Mouse (Mus musculus) spleen, postnatal 4 days (tissue): Measurements from ENCODE around the gene Fbxo21.

Source experiments
- DNase-seq, 2 experiments: peaks; one replicate each; pipeline ENCODE4 v3.0.0; 2022; ENCODE audit warnings: low spot score in 2 of 2

The Fbxo21 gene

GRCm38 (mm10) chr5:118044907-118045306 is 68.4 kb downstream of the Fbxo21 start:
- DNase-seq: no peak

- no peak for DNase-seq
Measured at GRCm38 (mm10) chr5:118045385-118045784, 68.9 kb downstream of the Fbxo21 start.

DNA sequence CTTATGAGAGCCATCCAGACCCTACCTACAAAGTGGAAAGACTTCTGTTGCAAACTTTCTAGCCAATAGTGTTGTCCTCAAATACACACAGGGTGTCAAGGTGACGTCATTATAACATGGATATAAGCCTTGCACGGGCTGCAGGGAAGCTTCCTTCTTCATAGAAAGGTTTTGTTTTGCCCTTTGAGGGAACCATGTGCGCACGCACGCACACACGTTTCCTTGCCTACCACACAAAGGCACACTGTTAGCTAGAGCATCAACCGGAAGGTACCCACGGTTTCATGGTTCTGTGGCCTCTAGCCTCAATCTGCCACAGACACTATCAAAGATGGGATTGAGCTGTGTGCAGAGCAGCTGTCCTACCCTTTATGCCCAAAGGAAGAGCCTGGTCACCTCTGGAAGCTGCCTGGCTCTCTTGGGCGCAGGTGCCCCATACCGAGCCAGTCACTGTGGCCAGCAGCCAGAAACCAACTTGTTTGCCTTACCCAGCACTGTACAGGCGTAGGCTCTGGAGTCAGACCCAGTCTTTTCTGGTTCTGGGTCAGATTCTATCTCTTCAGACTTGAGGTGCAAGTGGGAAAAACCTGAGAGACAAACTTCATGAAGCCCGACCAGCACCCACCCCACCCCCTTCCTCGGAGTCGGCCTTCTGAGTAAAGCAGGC is 70.7 kb downstream of the Fbxo21 start:
- DNase-seq: no peak

DNA sequence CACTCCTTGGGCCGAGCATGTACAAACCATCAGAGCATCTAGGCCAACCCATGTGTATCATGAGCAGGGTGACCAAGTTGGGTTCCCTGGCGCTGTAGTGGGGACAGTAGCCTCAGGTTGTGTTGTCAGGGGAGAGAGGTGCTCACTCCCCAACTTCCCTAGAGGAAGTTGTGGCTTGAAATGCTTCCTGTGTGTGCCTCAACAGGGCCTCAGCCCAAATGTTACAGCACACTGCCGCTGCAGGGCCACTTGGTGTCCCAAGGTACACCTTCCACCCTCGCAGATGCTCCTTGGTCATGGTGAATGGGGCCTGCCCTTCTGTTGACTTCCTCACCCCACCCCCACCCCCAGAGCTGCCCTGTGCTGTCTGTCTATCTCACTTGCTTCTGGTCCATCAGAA is 71.9 kb downstream of the Fbxo21 start:
- no peak for DNase-seq

DNA sequence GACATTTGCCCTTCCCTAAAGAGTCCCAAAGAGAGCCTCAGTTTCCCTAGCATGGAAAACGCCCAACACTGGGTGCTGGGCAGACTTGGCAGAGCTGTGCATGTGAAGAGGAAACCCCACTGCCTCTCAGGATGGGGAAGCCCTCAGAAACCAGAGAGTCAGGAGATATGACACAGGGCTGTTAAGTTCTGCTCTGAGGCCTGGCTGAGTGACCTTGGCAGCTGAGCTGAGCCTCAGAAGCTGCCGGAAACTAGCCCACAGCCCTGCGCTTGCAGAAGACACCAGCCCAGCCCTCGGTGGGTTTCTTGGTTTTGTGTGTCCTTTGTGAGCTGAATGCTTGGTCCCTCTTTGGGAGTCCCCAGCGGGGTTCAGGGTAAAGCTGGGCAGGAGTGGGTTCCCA is 72.4 kb downstream of the Fbxo21 start:
- DNase-seq: no peak

DNA sequence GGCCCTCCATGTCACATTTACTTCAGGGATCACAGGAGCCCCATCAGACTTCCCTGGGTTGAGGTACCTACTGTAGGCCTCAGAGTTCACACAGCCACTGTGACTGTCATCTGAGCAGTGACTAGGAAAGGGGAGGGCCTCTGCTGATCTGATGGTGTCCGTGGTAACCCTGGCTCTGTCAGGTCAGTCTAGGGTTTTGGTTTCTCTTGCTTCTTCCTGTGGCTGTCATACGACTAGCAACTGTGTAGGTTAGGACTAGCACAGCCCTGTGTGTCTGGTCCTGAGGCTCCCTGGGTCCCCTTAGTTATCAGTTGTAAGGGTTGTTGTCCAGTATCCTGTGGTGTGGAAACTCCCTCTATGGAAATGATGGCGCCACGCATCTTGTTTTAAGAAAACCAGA is 74.2 kb downstream of the Fbxo21 start:
- no peak for DNase-seq

- DNase-seq: no peak
Measured at GRCm38 (mm10) chr5:118051981-118052662, 75.6 kb downstream of the Fbxo21 start.

- DNase-seq: no peak
Measured at GRCm38 (mm10) chr5:118053205-118053604, 76.7 kb downstream of the Fbxo21 start.

DNA sequence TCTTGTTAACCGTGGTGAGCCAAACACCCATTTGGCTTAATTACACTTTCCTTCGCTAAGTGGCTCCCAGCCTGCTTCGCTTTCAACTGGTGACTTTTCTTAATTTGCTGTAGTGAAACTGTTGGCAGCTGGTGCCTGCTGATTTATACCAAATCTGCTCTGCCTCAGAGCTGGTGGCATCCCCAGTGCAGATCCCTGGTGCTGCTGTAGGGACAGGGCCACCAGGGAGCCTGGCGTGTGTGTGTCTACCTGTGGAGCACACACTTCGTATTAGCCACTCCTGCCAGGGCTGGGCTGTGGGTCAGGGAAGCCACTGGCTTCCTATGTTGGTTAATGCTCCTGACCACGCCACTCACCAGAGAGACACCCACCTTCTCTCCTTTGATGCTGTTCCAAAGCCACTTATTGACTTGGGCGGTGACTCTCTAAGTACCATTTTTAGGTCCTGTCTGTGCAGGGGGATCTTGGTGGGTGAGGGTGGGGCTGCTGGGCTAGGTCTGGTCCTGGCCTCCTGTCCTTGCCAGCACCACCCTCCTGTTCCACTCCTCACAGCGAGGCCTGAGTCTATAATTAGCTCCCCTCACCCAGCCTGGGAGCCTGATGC is 81.1 kb downstream of the Fbxo21 start:
- DNase-seq: no peak

DNA sequence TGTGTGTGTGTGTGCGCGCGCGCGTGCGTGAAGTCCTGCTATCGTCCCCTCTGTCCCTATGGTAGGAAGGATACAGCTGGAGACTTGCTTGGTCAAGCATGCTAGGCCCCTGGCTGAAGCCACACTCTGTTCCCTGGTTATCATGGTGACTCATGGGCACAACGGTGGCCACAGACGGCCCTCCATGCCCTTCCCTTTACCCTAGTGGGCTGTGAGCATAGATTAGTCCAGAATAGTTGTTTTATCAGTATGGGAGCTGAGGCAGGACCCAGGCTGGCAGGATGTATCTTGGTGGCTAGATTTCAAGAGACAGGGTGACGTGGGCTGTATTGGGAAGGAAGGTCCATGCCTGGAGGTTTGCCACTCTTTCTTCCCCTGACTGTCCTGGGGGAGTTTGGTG is 82.3 kb downstream of the Fbxo21 start:
- DNase-seq: no peak

DNA sequence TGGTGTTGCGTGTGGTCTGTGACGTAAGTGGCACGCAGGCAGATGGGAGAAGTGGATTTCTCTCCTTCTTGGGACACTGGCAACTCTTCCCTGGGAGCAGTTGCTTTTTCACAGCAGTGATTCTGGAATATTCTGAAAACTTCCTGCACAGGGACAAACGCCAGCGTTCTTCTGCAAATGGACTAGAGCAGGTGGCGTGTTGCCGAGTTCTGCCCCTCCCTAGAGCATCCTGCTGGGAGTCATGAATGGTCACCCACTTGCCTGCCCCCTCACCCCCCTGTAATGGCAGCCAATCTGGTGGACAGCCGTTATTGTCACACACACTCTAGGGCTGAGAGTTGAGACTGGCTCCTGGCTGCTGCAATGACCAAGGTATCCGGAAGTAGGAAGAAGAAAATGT is 83.1 kb downstream of the Fbxo21 start:
- no peak for DNase-seq
